In the genomic region with DNA sequence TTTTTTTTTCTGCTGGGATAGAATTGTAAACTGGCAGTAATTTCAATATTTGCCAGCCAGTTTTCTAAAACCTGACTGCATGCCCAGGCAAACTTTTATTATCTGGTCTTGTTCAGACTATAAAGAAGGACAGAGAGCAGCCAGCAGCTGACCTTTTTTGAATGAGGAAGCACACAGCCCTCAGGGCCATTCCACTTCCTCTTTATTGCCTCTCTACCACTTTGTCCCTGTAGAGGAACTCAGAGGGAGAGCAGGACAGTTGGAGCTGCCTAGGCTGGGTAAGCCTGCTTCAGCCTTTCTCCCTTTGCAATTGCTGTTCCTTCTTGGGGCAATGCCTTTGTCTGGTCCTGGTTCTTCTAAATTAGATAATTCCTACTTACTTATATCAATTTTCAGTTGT, we compare ENCODE assay signal across 19 mouse cellular contexts. TPM values are rescaled to one million over a fixed set of nuclear protein-coding genes. Genes with fewer than 3 reads are reported as not detected.
DNase-seq lines count a peak whose midpoint lies in the region; ATAC-seq lines count a peak whose summit lies in the region.
"Had no signal": no experiment of that assay in that cellular context is flagged by ENCODE, and none has a peak within 500 bp of the region (broad histone marks: within the 10 kb centered on the region; RNA-seq: fewer than 3 reads in every experiment).

No protein-coding gene starts in this region.

- H3K9ac ChIP-seq in forebrain, embryonic 13.5 days = no peak overlapping the region
- H3K9ac ChIP-seq in midbrain, embryonic 13.5 days (replicated peaks) = no peak overlapping the region
- H3K9ac ChIP-seq: heart, embryonic 15.5 days; hindbrain, embryonic 14.5 days; limb, embryonic 13.5 days had no signal

- no peaks in the 10 kb centered on the region for H3K27me3 ChIP-seq in splenic B cell, adult 2 months (ENCODE audit: control insufficient read depth, insufficient read depth, low read length, poor library complexity, severe bottlenecking)
- H3K27me3 ChIP-seq in forebrain, embryonic 13.5 days = no peaks in the 10 kb centered on the region
- H3K27me3 ChIP-seq in midbrain, embryonic 13.5 days = no peaks in the 10 kb centered on the region
- H3K27me3 ChIP-seq: heart, embryonic 15.5 days; limb, embryonic 13.5 days had no signal

- H3K4me2 ChIP-seq in forebrain, embryonic 13.5 days = no peak overlapping the region
- no peak overlapping the region for H3K4me2 ChIP-seq in midbrain, embryonic 13.5 days (replicated peaks)
- H3K4me2 ChIP-seq: heart, embryonic 15.5 days; hindbrain, embryonic 14.5 days; limb, embryonic 13.5 days had no signal

- H3K27ac ChIP-seq in forebrain, embryonic 13.5 days = no peak overlapping the region
- no peak overlapping the region for H3K27ac ChIP-seq in midbrain, embryonic 13.5 days
- H3K27ac ChIP-seq: heart, embryonic 15.5 days; hindbrain, embryonic 14.5 days; limb, embryonic 13.5 days had no signal

- peak; percentile 24 for DNase-seq in lung, postnatal 25 days (ENCODE audit: low spot score)
- no peak for DNase-seq in lung, postnatal 10 days
- DNase-seq in MEL-GATA-1-ER (ENCODE audit: extremely low read depth, low read depth) = peak; percentile 80
- peak; percentile 47 for DNase-seq in splenic B cell, adult 2 months (ENCODE audit: low read depth, low spot score)
- DNase-seq: gastrocnemius, postnatal 10 days; kidney, adult 11 months; kidney, postnatal 4 days; lung, postnatal 14 days had no signal

- no peaks in the 10 kb centered on the region for H3K36me3 ChIP-seq in splenic B cell, adult 2 months (ENCODE audit: control insufficient read depth, insufficient read depth, low read length, poor library complexity, severe bottlenecking)
- H3K36me3 ChIP-seq in forebrain, embryonic 13.5 days (ENCODE audit: poor library complexity, severe bottlenecking) = no peaks in the 10 kb centered on the region
- H3K36me3 ChIP-seq in midbrain, embryonic 13.5 days = no peaks in the 10 kb centered on the region
- H3K36me3 ChIP-seq: heart, embryonic 15.5 days; limb, embryonic 13.5 days had no signal

- no peak overlapping the region for H3K4me3 ChIP-seq in forebrain, embryonic 13.5 days
- H3K4me3 ChIP-seq in midbrain, embryonic 13.5 days (replicated peaks) = no peak overlapping the region
- H3K4me3 ChIP-seq: erythroblast, embryonic 14.5 days; heart, embryonic 15.5 days; limb, embryonic 13.5 days had no signal

- no peaks in the 10 kb centered on the region for H3K4me1 ChIP-seq in forebrain, embryonic 13.5 days
- no peaks in the 10 kb centered on the region for H3K4me1 ChIP-seq in midbrain, embryonic 13.5 days (replicated peaks)
- H3K4me1 ChIP-seq: heart, embryonic 15.5 days; limb, embryonic 13.5 days had no signal

- no peaks in the 10 kb centered on the region; the same call in 1 of the 2 replicates for H3K9me3 ChIP-seq in forebrain, embryonic 13.5 days (replicated peaks)
- no peaks in the 10 kb centered on the region for H3K9me3 ChIP-seq in midbrain, embryonic 13.5 days
- H3K9me3 ChIP-seq: heart, embryonic 15.5 days; limb, embryonic 13.5 days had no signal

- ATAC-seq in granulocyte monocyte progenitor cell, adult 5-6 weeks (replicated peaks; ENCODE audit: poor library complexity, severe bottlenecking) = peak; percentile 95
- ATAC-seq in forebrain, embryonic 13.5 days = no peak
- ATAC-seq in midbrain, embryonic 13.5 days = no peak

RNA-seq across cellular contexts. Expression of a gene that starts 43.9 kb away (rescaled TPM):
- total RNA-seq in granulocyte monocyte progenitor cell, adult 5-6 weeks (2014; fragmentation: Nextera tagmentation) = 129 and 147 TPM in 2 replicates
- 321 and 354 TPM in 2 replicates for total RNA-seq in granulocyte monocyte progenitor cell, adult 5-6 weeks (2017)
- polyA plus RNA-seq in forebrain, embryonic 13.5 days (2015; fragmentation: Nextera tagmentation; extraction: Ambion mirVana) = 57.8 and 64.3 TPM in 2 replicates
- 70.8 and 72.8 TPM in 2 replicates for polyA plus RNA-seq in midbrain, embryonic 13.5 days (2015; fragmentation: Nextera tagmentation; extraction: Ambion mirVana)

RNA-seq across cellular contexts. Expression of a gene that starts 44.1 kb away (rescaled TPM):
- not detected in 2 replicates for total RNA-seq in granulocyte monocyte progenitor cell, adult 5-6 weeks (2014; fragmentation: Nextera tagmentation)
- total RNA-seq in granulocyte monocyte progenitor cell, adult 5-6 weeks (2017) = not detected in 2 replicates
- polyA plus RNA-seq in forebrain, embryonic 13.5 days (2015; fragmentation: Nextera tagmentation; extraction: Ambion mirVana) = not detected in 2 replicates
- not detected in 2 replicates for polyA plus RNA-seq in midbrain, embryonic 13.5 days (2015; fragmentation: Nextera tagmentation; extraction: Ambion mirVana)
- total RNA-seq: gastrocnemius, postnatal 10 days; left cerebral cortex, adult 8-10 months; midbrain, postnatal 0 days had no signal
- polyA plus RNA-seq: erythroblast, embryonic 14.5 days; heart, embryonic 15.5 days; hindbrain, embryonic 14.5 days; limb, embryonic 13.5 days; midbrain, postnatal 0 days; neural tube, embryonic 14.5 days; spleen, adult 2 months had no signal
